8 mouse cellular contexts compared by ENCODE assay signal in genomic region chr2:11777091-11778068, GRCm38 (mm10). TPM values are rescaled to one million over a fixed set of nuclear protein-coding genes. Genes with fewer than 3 reads are reported as not detected.
DNase-seq lines count a peak whose midpoint lies in the region; ATAC-seq and TF ChIP-seq lines count a peak whose summit lies in the region.

TSS of gene Fbh1 (minus strand) at chr2:11777582.
TSS of gene Ankrd16 (plus strand) at chr2:11777876.

- peak; percentile 98 for DNase-seq in CD8-positive naive resting alpha-beta T cell, adult 2 months (ENCODE audit: low read depth in 2 of 2, low spot score in 2 of 2)
- DNase-seq in c-Kit-positive CD71-negative TER-119-negative erythroid progenitor cells, embryonic 14.5 days (ENCODE audit: low read depth), result peak; percentile 100
- peak; percentile 100 for DNase-seq in forebrain, embryonic 10.5 days (ENCODE audit: extremely low spot score, low spot score)
- peak; percentile 100 for DNase-seq in kidney, postnatal 25 days
- DNase-seq in liver, embryonic 14.5 days (ENCODE audit: low read depth in 3 of 3, low spot score in 3 of 3), result peak; percentile 100
- DNase-seq in neural tube, embryonic 11.5 days (ENCODE audit: low spot score), result peak; percentile 100
- DNase-seq in stomach, postnatal 0 days (ENCODE audit: low spot score), result peak; percentile 100

- TF ChIP-seq CTCF in liver, embryonic 14.5 days (IDR thresholded peaks at IDR 0.05; ENCODE audit: low read depth), result peak; percentile 33; the same call in 1 of the 2 replicates
- peak; percentile 29 for TF ChIP-seq CTCF in stomach, postnatal 0 days (IDR thresholded peaks at IDR 0.05; ENCODE audit: low read depth)

- H3K36me3 ChIP-seq in forebrain, embryonic 10.5 days (replicated peaks), result peaks cover 29% of the 10 kb centered on the region
- peaks cover 14% of the 10 kb centered on the region for H3K36me3 ChIP-seq in heart, embryonic 15.5 days
- peaks cover 5% of the 10 kb centered on the region for H3K36me3 ChIP-seq in liver, embryonic 14.5 days (replicated peaks; ENCODE audit: control insufficient read depth, insufficient read depth, low read depth)
- H3K36me3 ChIP-seq in neural tube, embryonic 11.5 days (ENCODE audit: control insufficient read depth, insufficient read depth, low read length), result peaks cover 6% of the 10 kb centered on the region
- H3K36me3 ChIP-seq in stomach, postnatal 0 days (ENCODE audit: control insufficient read depth, insufficient read depth, low read length), result peaks cover 1% of the 10 kb centered on the region; the same call in 1 of the 2 replicates

- H3K9ac ChIP-seq in heart, embryonic 15.5 days, result peak within 1 kb of the TSS; percentile 80
- peak within 1 kb of the TSS; percentile 71 for H3K9ac ChIP-seq in liver, embryonic 14.5 days (replicated peaks)
- H3K9ac ChIP-seq in neural tube, embryonic 11.5 days (ENCODE audit: low read length), result peak within 1 kb of the TSS; percentile 80
- H3K9ac ChIP-seq in stomach, postnatal 0 days (ENCODE audit: low read length), result peak within 1 kb of the TSS; percentile 91

- H3K27ac ChIP-seq in forebrain, embryonic 10.5 days, result peak within 1 kb of the TSS; percentile 92
- peak within 1 kb of the TSS; percentile 98 for H3K27ac ChIP-seq in heart, embryonic 15.5 days
- peak within 1 kb of the TSS; percentile 83 for H3K27ac ChIP-seq in liver, embryonic 14.5 days
- peak within 1 kb of the TSS; percentile 88 for H3K27ac ChIP-seq in neural tube, embryonic 11.5 days (ENCODE audit: low read depth, low read length)
- peak within 1 kb of the TSS; percentile 99 for H3K27ac ChIP-seq in stomach, postnatal 0 days (replicated peaks)

- under 1% methylated on average over 73 of the region's 73 CpGs for WGBS in forebrain, embryonic 10.5 days
- WGBS in heart, embryonic 15.5 days, result under 1% methylated on average over 73 of the region's 73 CpGs
- under 1% methylated on average over 73 of the region's 73 CpGs for WGBS in liver, embryonic 14.5 days (ENCODE audit: insufficient replicate concordance)
- WGBS in neural tube, embryonic 11.5 days, result under 1% methylated on average over 72 of the region's 73 CpGs
- under 1% methylated on average over 70 of the region's 73 CpGs for WGBS in stomach, postnatal 0 days

- H3K9me3 ChIP-seq in forebrain, embryonic 10.5 days, result no peaks in the 10 kb centered on the region
- H3K9me3 ChIP-seq in heart, embryonic 15.5 days (replicated peaks), result no peaks in the 10 kb centered on the region
- no peaks in the 10 kb centered on the region for H3K9me3 ChIP-seq in liver, embryonic 14.5 days (ENCODE audit: control insufficient read depth, low read length)
- H3K9me3 ChIP-seq in neural tube, embryonic 11.5 days (ENCODE audit: control insufficient read depth, low read length), result no peaks in the 10 kb centered on the region
- H3K9me3 ChIP-seq in stomach, postnatal 0 days (ENCODE audit: control insufficient read depth, low read length), result no peaks in the 10 kb centered on the region

- no peaks in the 10 kb centered on the region for H3K27me3 ChIP-seq in forebrain, embryonic 10.5 days (ENCODE audit: poor library complexity, severe bottlenecking)
- no peaks in the 10 kb centered on the region for H3K27me3 ChIP-seq in heart, embryonic 15.5 days
- no peaks in the 10 kb centered on the region for H3K27me3 ChIP-seq in liver, embryonic 14.5 days (ENCODE audit: control insufficient read depth, insufficient read depth, low read length)
- H3K27me3 ChIP-seq in neural tube, embryonic 11.5 days (ENCODE audit: control insufficient read depth, insufficient read depth, low read length), result no peaks in the 10 kb centered on the region
- H3K27me3 ChIP-seq in stomach, postnatal 0 days (ENCODE audit: control insufficient read depth, insufficient read depth, low read length), result no peaks in the 10 kb centered on the region

- peak within 1 kb of the TSS; percentile 74 for H3K4me3 ChIP-seq in forebrain, embryonic 10.5 days
- H3K4me3 ChIP-seq in heart, embryonic 15.5 days, result peak within 1 kb of the TSS; percentile 73
- H3K4me3 ChIP-seq in liver, embryonic 14.5 days (ENCODE audit: insufficient read depth in 1 of 2, low read depth in 2 of 2, low read length in 2 of 2), result peak within 1 kb of the TSS; percentile 69 to 72
- H3K4me3 ChIP-seq in neural tube, embryonic 11.5 days (ENCODE audit: low read depth, low read length), result peak within 1 kb of the TSS; percentile 80
- H3K4me3 ChIP-seq in stomach, postnatal 0 days (ENCODE audit: low read depth, low read length), result peak within 1 kb of the TSS; percentile 93

- H3K4me1 ChIP-seq in forebrain, embryonic 10.5 days, result peaks cover 27% of the 10 kb centered on the region
- peaks cover 36% of the 10 kb centered on the region for H3K4me1 ChIP-seq in heart, embryonic 15.5 days (replicated peaks)
- H3K4me1 ChIP-seq in liver, embryonic 14.5 days (replicated peaks; ENCODE audit: control insufficient read depth in 2 of 2, insufficient read depth in 2 of 2, low read length in 1 of 2), result peaks cover 9 to 12% of the 10 kb centered on the region in 2 experiments
- H3K4me1 ChIP-seq in neural tube, embryonic 11.5 days (ENCODE audit: control insufficient read depth, insufficient read depth, low read length), result peaks cover 11% of the 10 kb centered on the region
- peaks cover 8% of the 10 kb centered on the region; the same call in 1 of the 2 replicates for H3K4me1 ChIP-seq in stomach, postnatal 0 days (replicated peaks; ENCODE audit: control insufficient read depth, insufficient read depth)

- peak; percentile 95 for ATAC-seq in heart, embryonic 15.5 days (replicated peaks; ENCODE audit: insufficient number of reproducible peaks, insufficient read depth, low FRiP score, low read depth)
- peak; percentile 91 for ATAC-seq in liver, embryonic 14.5 days (ENCODE audit: insufficient read depth)
- ATAC-seq in neural tube, embryonic 11.5 days (ENCODE audit: insufficient read depth, low FRiP score, low TSS enrichment), result peak; percentile 96
- ATAC-seq in stomach, postnatal 0 days (ENCODE audit: low FRiP score, low TSS enrichment), result peak; percentile 98

- TF ChIP-seq EP300 in liver, embryonic 14.5 days (IDR thresholded peaks at IDR 0.05; ENCODE audit: low read depth), result no peak
- TF ChIP-seq EP300 in stomach, postnatal 0 days (optimal IDR thresholded peaks at IDR 0.05), result no peak

- peak within 1 kb of the TSS; percentile 84 for H3K4me2 ChIP-seq in heart, embryonic 15.5 days
- peak within 1 kb of the TSS; percentile 99 for H3K4me2 ChIP-seq in liver, embryonic 14.5 days (ENCODE audit: low read depth)
- H3K4me2 ChIP-seq in neural tube, embryonic 11.5 days (ENCODE audit: low read depth), result peak within 1 kb of the TSS; percentile 89
- peak within 1 kb of the TSS; percentile 93 for H3K4me2 ChIP-seq in stomach, postnatal 0 days (replicated peaks; ENCODE audit: low read depth)

RNA-seq across cellular contexts. Expression of gene Fbh1, which starts in this region (rescaled TPM):
- 104 TPM in 2 replicates for polyA plus RNA-seq in forebrain, embryonic 10.5 days (2016; fragmentation: Nextera tagmentation; extraction: Ambion mirVana)
- polyA plus RNA-seq in heart, embryonic 15.5 days (2015; fragmentation: Nextera tagmentation; extraction: Ambion mirVana), result 97.6 and 108 TPM in 2 replicates
- 9.3 and 13.0 TPM in 2 replicates for polyA plus RNA-seq in liver, embryonic 14.5 days (2012; rRNA removed)
- 24.8 and 28.6 TPM in 2 replicates for polyA plus RNA-seq in liver, embryonic 14.5 days (2014; fragmentation: Nextera tagmentation; extraction: Ambion mirVana)
- polyA plus RNA-seq in neural tube, embryonic 11.5 days (2014; fragmentation: Nextera tagmentation; extraction: Ambion mirVana), result 134 and 136 TPM in 2 replicates
- 53.3 and 54.4 TPM in 2 replicates for polyA plus RNA-seq in stomach, postnatal 0 days (2015; fragmentation: Nextera tagmentation; extraction: Ambion mirVana)

RNA-seq across cellular contexts. Expression of gene Ankrd16, which starts in this region (rescaled TPM):
- polyA plus RNA-seq in forebrain, embryonic 10.5 days (2016; fragmentation: Nextera tagmentation; extraction: Ambion mirVana), result 46.4 and 53.9 TPM in 2 replicates
- 26.7 and 37.9 TPM in 2 replicates for polyA plus RNA-seq in heart, embryonic 15.5 days (2015; fragmentation: Nextera tagmentation; extraction: Ambion mirVana)
- 19.0 and 21.4 TPM in 2 replicates for polyA plus RNA-seq in liver, embryonic 14.5 days (2012; rRNA removed)
- polyA plus RNA-seq in liver, embryonic 14.5 days (2014; fragmentation: Nextera tagmentation; extraction: Ambion mirVana), result 4.0 and 6.2 TPM in 2 replicates
- polyA plus RNA-seq in neural tube, embryonic 11.5 days (2014; fragmentation: Nextera tagmentation; extraction: Ambion mirVana), result 28.0 and 30.0 TPM in 2 replicates
- polyA plus RNA-seq in stomach, postnatal 0 days (2015; fragmentation: Nextera tagmentation; extraction: Ambion mirVana), result 20.4 and 21.2 TPM in 2 replicates

Comparison
In these comparisons a context has a peak if more than half of its experiments do, and no peak if none do; other contexts are left out.
1. Peak in every context shown above with its lines: DNase-seq, ATAC-seq, H3K4me3 ChIP-seq and H3K27ac ChIP-seq.